Mouse (Mus musculus): ENCODE data around the gene Mas1. TPM values are rescaled to one million over a fixed set of nuclear protein-coding genes. Genes with fewer than 3 reads are reported as not detected.

Gene Mas1
- polyA plus RNA-seq, 1 experiment from 2014 or later, result 0.36 TPM

- no peaks in the 10 kb centered on the region for H3K9me3 ChIP-seq (ENCODE audit: control insufficient read depth, low read length)
- WGBS, result 41% methylated on average over 6 of the region's 6 CpGs
- no peaks in the 10 kb centered on the region for H3K36me3 ChIP-seq (ENCODE audit: control insufficient read depth, insufficient read depth, low read length)
- H3K27ac ChIP-seq (ENCODE audit: low read depth, low read length), result no peak overlapping the region
- ATAC-seq (replicated peaks; ENCODE audit: low FRiP score) (no peak), DNase-seq (ENCODE audit: low spot score) (no peak)
- H3K4me1 ChIP-seq (replicated peaks; ENCODE audit: control insufficient read depth, insufficient read depth, low read length), result no peaks in the 10 kb centered on the region
- no peak overlapping the region for H3K4me2 ChIP-seq
- no peaks in the 10 kb centered on the region for H3K27me3 ChIP-seq (replicated peaks; ENCODE audit: control insufficient read depth, insufficient read depth, low read length)
- H3K4me3 ChIP-seq (ENCODE audit: low read depth, low read length), result no peak overlapping the region
- H3K9ac ChIP-seq (ENCODE audit: low read depth, low read length), result no peak overlapping the region
Observed at GRCm38 (mm10) chr17:12886620-12887019, 18.7 kb upstream of the Mas1 start.

DNA sequence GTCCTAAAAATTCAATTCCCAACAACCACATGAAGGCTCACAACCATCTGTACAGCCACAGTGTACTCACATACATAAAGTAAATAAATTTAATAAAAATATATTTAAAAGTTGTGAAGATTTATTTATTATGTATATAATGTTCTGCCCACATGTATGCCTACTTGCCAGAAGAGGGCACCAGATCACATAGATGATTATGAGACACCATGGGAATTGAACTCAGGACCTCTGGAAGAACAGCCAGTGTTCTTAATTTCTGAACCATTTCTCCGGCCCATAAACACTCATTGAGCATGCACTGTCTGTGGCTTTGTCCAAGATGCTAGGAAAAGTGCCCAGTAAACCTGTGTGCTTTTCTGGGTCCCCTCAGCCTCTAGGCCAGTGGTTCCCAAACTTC is 13.3 kb upstream of the Mas1 start:
- Histone ChIP-seq H3K36me3 (ENCODE audit: control insufficient read depth, insufficient read depth, low read length) (no peaks in the 10 kb centered on the region), H3K4me3 (ENCODE audit: low read depth, low read length) (no peak overlapping the region), H3K4me2 (no peak overlapping the region), H3K27ac (ENCODE audit: low read depth, low read length) (no peak overlapping the region), H3K4me1 (replicated peaks; ENCODE audit: control insufficient read depth, insufficient read depth, low read length) (no peaks in the 10 kb centered on the region), H3K9me3 (ENCODE audit: control insufficient read depth, low read length) (no peaks in the 10 kb centered on the region), H3K9ac (ENCODE audit: low read depth, low read length) (no peak overlapping the region), H3K27me3 (replicated peaks; ENCODE audit: control insufficient read depth, insufficient read depth, low read length) (no peaks in the 10 kb centered on the region; the same call in 1 of the 2 replicates)
- WGBS, result 84% methylated on average over 1 of the region's 1 CpGs
- ATAC-seq (replicated peaks; ENCODE audit: low FRiP score), result no peak
- no peak for DNase-seq (ENCODE audit: low spot score)

- WGBS, result 2% methylated on average over 14 of the region's 14 CpGs
- no peak overlapping the region for H3K27ac ChIP-seq (ENCODE audit: low read depth, low read length)
Observed at GRCm38 (mm10) chr17:12880178-12880577, 12.2 kb upstream of the Mas1 start.

GRCm38 (mm10) chr17:12875734-12876133 is 7.8 kb upstream of the Mas1 start, which contains the start of gene Mrgprh:
Mrgprh (plus strand) TSS chr17:12876034.
- H3K27me3 ChIP-seq (replicated peaks; ENCODE audit: control insufficient read depth, insufficient read depth, low read length), result peaks cover 19% of the 10 kb centered on the region
- no peak for DNase-seq (ENCODE audit: low spot score)
- WGBS, result 75% methylated on average over 5 of the region's 5 CpGs
- no peaks in the 10 kb centered on the region for H3K36me3 ChIP-seq (ENCODE audit: control insufficient read depth, insufficient read depth, low read length)
- H3K9me3 ChIP-seq (ENCODE audit: control insufficient read depth, low read length), result no peaks in the 10 kb centered on the region
- no peaks in the 10 kb centered on the region for H3K4me1 ChIP-seq (replicated peaks; ENCODE audit: control insufficient read depth, insufficient read depth, low read length)
- no peak within 1 kb of the TSS for H3K4me2 ChIP-seq
- H3K4me3 ChIP-seq (ENCODE audit: low read depth, low read length), result no peak within 1 kb of the TSS
- no peak within 1 kb of the TSS for H3K27ac ChIP-seq (ENCODE audit: low read depth, low read length)
- H3K9ac ChIP-seq (ENCODE audit: low read depth, low read length), result no peak within 1 kb of the TSS
- ATAC-seq (replicated peaks; ENCODE audit: low FRiP score), result no peak

More at GRCm38 (mm10) chr17:12880178-12880577, 12.2 kb upstream of the Mas1 start:
- Histone ChIP-seq H3K27me3 (replicated peaks; ENCODE audit: control insufficient read depth, insufficient read depth, low read length) (no peaks in the 10 kb centered on the region; the same call in 1 of the 2 replicates), H3K4me2 (peak overlapping the region; percentile 50), H3K4me3 (ENCODE audit: low read depth, low read length) (peak overlapping the region; percentile 11; the same call in 1 of the 2 replicates), H3K4me1 (replicated peaks; ENCODE audit: control insufficient read depth, insufficient read depth, low read length) (no peaks in the 10 kb centered on the region), H3K9ac (ENCODE audit: low read depth, low read length) (no peak overlapping the region), H3K36me3 (ENCODE audit: control insufficient read depth, insufficient read depth, low read length) (no peaks in the 10 kb centered on the region), H3K9me3 (ENCODE audit: control insufficient read depth, low read length) (no peaks in the 10 kb centered on the region)
- ATAC-seq (replicated peaks; ENCODE audit: low FRiP score) (peak; percentile 65), DNase-seq (ENCODE audit: low spot score) (peak; percentile 71)

- no peaks in the 10 kb centered on the region for H3K4me1 ChIP-seq (replicated peaks; ENCODE audit: control insufficient read depth, insufficient read depth, low read length)
- H3K9me3 ChIP-seq (ENCODE audit: control insufficient read depth, low read length), result no peaks in the 10 kb centered on the region
- H3K4me2 ChIP-seq, result no peak overlapping the region
- ATAC-seq (replicated peaks; ENCODE audit: low FRiP score), result no peak
- H3K27me3 ChIP-seq (replicated peaks; ENCODE audit: control insufficient read depth, insufficient read depth, low read length), result peaks cover 19% of the 10 kb centered on the region
- no peak overlapping the region for H3K9ac ChIP-seq (ENCODE audit: low read depth, low read length)
- H3K27ac ChIP-seq (ENCODE audit: low read depth, low read length), result no peak overlapping the region
- DNase-seq (ENCODE audit: low spot score), result no peak
- no peak overlapping the region for H3K4me3 ChIP-seq (ENCODE audit: low read depth, low read length)
- WGBS, result 64% methylated on average over 16 of the region's 16 CpGs
- no peaks in the 10 kb centered on the region for H3K36me3 ChIP-seq (ENCODE audit: control insufficient read depth, insufficient read depth, low read length)
Observed at GRCm38 (mm10) chr17:12872275-12873028, 4.5 kb upstream of the Mas1 start.

GRCm38 (mm10) chr17:12868640-12869039 is 697 bp upstream of the Mas1 start:
- DNase-seq (ENCODE audit: low spot score), result no peak
- Histone ChIP-seq H3K4me2 (no peak overlapping the region), H3K27ac (ENCODE audit: low read depth, low read length) (no peak overlapping the region), H3K9me3 (ENCODE audit: control insufficient read depth, low read length) (no peaks in the 10 kb centered on the region), H3K36me3 (ENCODE audit: control insufficient read depth, insufficient read depth, low read length) (no peaks in the 10 kb centered on the region), H3K4me3 (ENCODE audit: low read depth, low read length) (no peak overlapping the region), H3K9ac (ENCODE audit: low read depth, low read length) (no peak overlapping the region), H3K4me1 (replicated peaks; ENCODE audit: control insufficient read depth, insufficient read depth, low read length) (no peaks in the 10 kb centered on the region), H3K27me3 (replicated peaks; ENCODE audit: control insufficient read depth, insufficient read depth, low read length) (peaks cover 19% of the 10 kb centered on the region)
- ATAC-seq (replicated peaks; ENCODE audit: low FRiP score), result no peak
- WGBS, result 19% methylated on average over 4 of the region's 4 CpGs

- Histone ChIP-seq H3K9me3 (ENCODE audit: control insufficient read depth, low read length) (no peaks in the 10 kb centered on the region), H3K4me3 (ENCODE audit: low read depth, low read length) (no peak overlapping the region), H3K9ac (ENCODE audit: low read depth, low read length) (no peak overlapping the region), H3K4me2 (no peak overlapping the region), H3K36me3 (ENCODE audit: control insufficient read depth, insufficient read depth, low read length) (no peaks in the 10 kb centered on the region), H3K4me1 (replicated peaks; ENCODE audit: control insufficient read depth, insufficient read depth, low read length) (no peaks in the 10 kb centered on the region), H3K27me3 (replicated peaks; ENCODE audit: control insufficient read depth, insufficient read depth, low read length) (peaks cover 9% of the 10 kb centered on the region), H3K27ac (ENCODE audit: low read depth, low read length) (no peak overlapping the region)
- no peak for ATAC-seq (replicated peaks; ENCODE audit: low FRiP score)
- WGBS, result 75% methylated on average over 10 of the region's 10 CpGs
- no peak for DNase-seq (ENCODE audit: low spot score)
Observed at GRCm38 (mm10) chr17:12866853-12867252, 1.1 kb downstream of the Mas1 start.

GRCm38 (mm10) chr17:12865407-12865806 is 2.5 kb downstream of the Mas1 start:
- WGBS, result 56% methylated on average over 3 of the region's 3 CpGs
- Histone ChIP-seq H3K36me3 (ENCODE audit: control insufficient read depth, insufficient read depth, low read length) (no peaks in the 10 kb centered on the region), H3K9ac (ENCODE audit: low read depth, low read length) (no peak overlapping the region), H3K4me2 (no peak overlapping the region), H3K9me3 (ENCODE audit: control insufficient read depth, low read length) (no peaks in the 10 kb centered on the region), H3K27me3 (replicated peaks; ENCODE audit: control insufficient read depth, insufficient read depth, low read length) (no peaks in the 10 kb centered on the region; the same call in none of the 2 replicates), H3K27ac (ENCODE audit: low read depth, low read length) (no peak overlapping the region), H3K4me1 (replicated peaks; ENCODE audit: control insufficient read depth, insufficient read depth, low read length) (no peaks in the 10 kb centered on the region), H3K4me3 (ENCODE audit: low read depth, low read length) (no peak overlapping the region)
- DNase-seq (ENCODE audit: low spot score) (no peak), ATAC-seq (replicated peaks; ENCODE audit: low FRiP score) (no peak)

DNA sequence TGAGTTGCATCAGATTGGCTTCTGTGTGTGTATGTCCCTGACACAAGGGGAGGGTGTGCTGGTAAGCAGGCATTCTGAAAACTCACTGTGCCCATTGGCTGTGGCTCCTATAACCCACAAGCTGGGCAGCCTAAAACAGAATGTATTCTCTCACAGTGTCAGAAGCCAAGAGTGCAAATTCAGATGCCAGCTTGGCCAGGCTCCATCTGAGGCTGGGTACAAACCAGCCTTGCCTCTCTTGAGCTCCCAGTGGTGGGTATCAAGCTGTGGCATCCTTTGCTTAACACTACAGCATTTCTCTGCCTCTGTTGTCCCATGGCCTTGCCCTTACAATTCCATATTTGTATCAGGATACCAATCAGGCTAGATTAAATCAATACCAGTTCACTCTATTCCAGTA is 3.8 kb downstream of the Mas1 start:
- H3K4me1 ChIP-seq (replicated peaks; ENCODE audit: control insufficient read depth, insufficient read depth, low read length), result no peaks in the 10 kb centered on the region
- no peaks in the 10 kb centered on the region for H3K27me3 ChIP-seq (replicated peaks; ENCODE audit: control insufficient read depth, insufficient read depth, low read length)
- DNase-seq (ENCODE audit: low spot score) (no peak), ATAC-seq (replicated peaks; ENCODE audit: low FRiP score) (no peak)
- H3K4me2 ChIP-seq, result no peak overlapping the region
- H3K4me3 ChIP-seq (ENCODE audit: low read depth, low read length), result no peak overlapping the region
- no peak overlapping the region for H3K9ac ChIP-seq (ENCODE audit: low read depth, low read length)
- H3K36me3 ChIP-seq (ENCODE audit: control insufficient read depth, insufficient read depth, low read length), result no peaks in the 10 kb centered on the region
- no peak overlapping the region for H3K27ac ChIP-seq (ENCODE audit: low read depth, low read length)
- no peaks in the 10 kb centered on the region for H3K9me3 ChIP-seq (ENCODE audit: control insufficient read depth, low read length)

Data from liver, embryonic 11.5 days (tissue).